8 mouse cellular contexts compared by ENCODE assay signal in the genomic region with DNA sequence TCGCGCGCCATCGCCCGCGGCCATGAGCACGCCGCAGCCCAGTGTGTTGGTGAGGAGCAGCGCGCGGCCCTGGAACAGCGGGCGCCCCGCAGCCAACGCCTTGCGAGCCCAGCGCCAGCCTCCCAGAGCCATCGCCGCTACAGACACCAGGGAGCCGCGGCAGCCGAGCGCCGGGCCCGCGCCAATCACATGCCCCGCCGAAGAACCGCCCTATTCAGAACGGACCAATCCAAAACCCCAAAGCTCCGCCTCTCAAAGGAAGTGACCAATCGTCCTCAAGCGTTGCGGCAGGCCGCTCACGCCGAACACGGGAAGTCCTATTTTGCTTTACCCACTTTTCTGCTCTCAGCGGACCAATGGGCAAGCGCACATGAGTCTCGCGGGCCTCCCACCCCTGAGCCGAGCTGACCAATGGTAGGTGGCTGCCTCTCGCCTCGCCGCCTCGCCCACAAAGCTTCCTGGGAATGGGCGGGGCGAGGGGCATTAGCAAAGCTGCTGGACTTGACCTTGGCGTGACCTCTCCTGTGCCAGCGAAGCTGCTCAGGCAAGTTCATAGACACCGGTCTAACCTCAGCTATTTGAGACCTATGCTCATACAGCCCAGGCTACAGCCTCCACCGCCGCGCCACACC. TPM values are rescaled to one million over a fixed set of nuclear protein-coding genes. Genes with fewer than 3 reads are reported as not detected.
DNase-seq lines count a peak whose midpoint lies in the region; ATAC-seq lines count a peak whose summit lies in the region.

A gene (minus strand): TSS at position 172 of the 632 bp plus-strand sequence.

- no peaks in the 10 kb centered on the region for H3K27me3 ChIP-seq in hindbrain, embryonic 11.5 days (ENCODE audit: control insufficient read depth, insufficient read depth, low read length)

- 1% methylated on average over 53 of the region's 55 CpGs for WGBS in hindbrain, embryonic 11.5 days

- peak; percentile 98 for DNase-seq in Muller cell, postnatal 12 days (ENCODE audit: inconsistent ontology term)
- DNase-seq in cerebellum, adult 9-11 months, result peak; percentile 99
- peak; percentile 97 to 98 for DNase-seq in frontal cortex, adult 2 months (ENCODE audit: extremely low spot score in 1 of 2, low spot score in 1 of 2)
- peak; percentile 94 for DNase-seq in hindbrain, embryonic 11.5 days (ENCODE audit: low spot score)
- peak; percentile 92 to 94 for DNase-seq in layer of hippocampus, postnatal 10 days (ENCODE audit: low spot score in 2 of 2)
- DNase-seq in lung, postnatal 10 days, result peak; percentile 99
- DNase-seq in ovary, postnatal 36 days (ENCODE audit: low spot score), result peak; percentile 91
- peak; percentile 95 for DNase-seq in thymus, postnatal 25 days

- peak within 1 kb of the TSS; percentile 74 for H3K27ac ChIP-seq in hindbrain, embryonic 11.5 days (ENCODE audit: low read depth, low read length)

- peak; percentile 96 for ATAC-seq in hindbrain, embryonic 11.5 days (ENCODE audit: low FRiP score)

- peak within 1 kb of the TSS; percentile 75 for H3K4me3 ChIP-seq in hindbrain, embryonic 11.5 days (ENCODE audit: low read depth, low read length)

- peak within 1 kb of the TSS; percentile 79 for H3K9ac ChIP-seq in hindbrain, embryonic 11.5 days (ENCODE audit: low read depth, low read length)

- peaks cover 5% of the 10 kb centered on the region for H3K4me1 ChIP-seq in hindbrain, embryonic 11.5 days (replicated peaks; ENCODE audit: control insufficient read depth, insufficient read depth, low read length)

- peak within 1 kb of the TSS; percentile 97 for H3K4me2 ChIP-seq in hindbrain, embryonic 11.5 days (replicated peaks; ENCODE audit: low read depth, low read length)

- H3K36me3 ChIP-seq in hindbrain, embryonic 11.5 days (ENCODE audit: control insufficient read depth, insufficient read depth, low read length), result no peaks in the 10 kb centered on the region

- no peaks in the 10 kb centered on the region for H3K9me3 ChIP-seq in hindbrain, embryonic 11.5 days (ENCODE audit: control insufficient read depth, low read length)

RNA-seq across cellular contexts. Expression of the gene that starts here (rescaled TPM):
- polyA plus RNA-seq in frontal cortex, adult 2 months (2012; rRNA removed), result 47.6 and 60.6 TPM in 2 replicates
- 38.7 and 40.6 TPM in 2 replicates for polyA plus RNA-seq in hindbrain, embryonic 11.5 days (2014; fragmentation: Nextera tagmentation; extraction: Ambion mirVana)
- total RNA-seq in layer of hippocampus, postnatal 10 days (2021), result 10 to 100 TPM; 45.3 to 49.9 TPM

Comparison
In these comparisons a context has a peak if more than half of its experiments do, and no peak if none do; other contexts are left out.
1. Peak in every context shown above with its lines: DNase-seq, ATAC-seq, H3K4me3 ChIP-seq and H3K27ac ChIP-seq.